Mouse (Mus musculus) colon, adult 2 months (tissue): ENCODE results near the gene Wrap53. TPM values are rescaled to one million over a fixed set of nuclear protein-coding genes. Genes with fewer than 3 reads are reported as not detected.

ENCODE experiments used
- polyA plus RNA-seq: library from polyadenylated mRNA; depleted of rRNA; stranded (reverse); fragments of >200 nt; gene quantifications from 2 replicates; pipeline ENCODE4 v1.2.3, GENCODE M21; 2012; rRNA removed

Wrap53 gene
- polyA plus RNA-seq = 13.9 and 18.2 TPM in 2 replicates

GRCm38 (mm10) chr11:69580091-69580514, at the start of gene Wrap53, which contains the start of gene Trp53:
Gene Wrap53, minus strand, starts transcription at chr11:69580255.
Gene Trp53, plus strand, starts transcription at chr11:69580359.

DNA sequence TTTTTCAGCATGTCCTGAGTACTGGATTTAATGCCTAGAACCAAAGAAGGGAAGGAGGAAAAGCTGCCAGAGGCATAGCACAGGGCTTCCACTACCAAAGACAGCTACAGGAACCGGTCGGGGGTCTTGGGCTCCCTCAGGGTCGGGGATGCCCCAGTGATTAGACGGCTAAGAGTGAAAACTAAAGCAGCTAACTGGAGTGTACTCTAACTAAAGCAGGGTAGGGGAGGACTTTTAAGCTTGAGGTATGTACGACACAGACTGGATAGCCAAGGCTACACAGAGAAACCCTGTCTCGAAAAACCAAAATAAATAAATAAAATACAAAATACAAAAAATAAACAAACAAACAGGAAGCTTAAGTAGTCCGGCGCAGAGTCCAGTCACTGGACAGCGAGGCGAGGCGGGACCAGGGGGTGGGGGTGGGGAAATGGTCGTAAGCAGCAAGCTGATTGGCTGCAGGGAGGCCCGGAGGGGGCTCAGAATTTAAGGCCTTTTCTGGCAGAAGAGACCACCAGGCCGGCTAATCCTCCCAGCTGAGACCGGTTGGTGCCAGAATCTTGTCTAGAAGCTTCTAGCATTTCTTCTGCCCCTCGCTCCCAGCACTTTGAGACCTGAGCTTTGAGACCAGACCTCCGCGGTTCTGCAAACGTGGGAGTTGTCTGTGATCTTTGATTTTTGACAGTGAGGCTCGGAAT, 41.7 kb upstream of the Wrap53 start, which contains the start of gene Sat2:
Gene Sat2 (plus strand): TSS at position 454 of the 698 bp plus-strand sequence.

GRCm38 (mm10) chr11:69617805-69618204, 37.8 kb upstream of the Wrap53 start, which contains the start of gene Shbg:
Gene Shbg, minus strand, starts transcription at chr11:69617905.

GRCm38 (mm10) chr11:69605726-69606490, 25.9 kb upstream of the Wrap53 start, which contains the start of gene Atp1b2:
Gene Atp1b2, minus strand, starts transcription at chr11:69605942.

DNA sequence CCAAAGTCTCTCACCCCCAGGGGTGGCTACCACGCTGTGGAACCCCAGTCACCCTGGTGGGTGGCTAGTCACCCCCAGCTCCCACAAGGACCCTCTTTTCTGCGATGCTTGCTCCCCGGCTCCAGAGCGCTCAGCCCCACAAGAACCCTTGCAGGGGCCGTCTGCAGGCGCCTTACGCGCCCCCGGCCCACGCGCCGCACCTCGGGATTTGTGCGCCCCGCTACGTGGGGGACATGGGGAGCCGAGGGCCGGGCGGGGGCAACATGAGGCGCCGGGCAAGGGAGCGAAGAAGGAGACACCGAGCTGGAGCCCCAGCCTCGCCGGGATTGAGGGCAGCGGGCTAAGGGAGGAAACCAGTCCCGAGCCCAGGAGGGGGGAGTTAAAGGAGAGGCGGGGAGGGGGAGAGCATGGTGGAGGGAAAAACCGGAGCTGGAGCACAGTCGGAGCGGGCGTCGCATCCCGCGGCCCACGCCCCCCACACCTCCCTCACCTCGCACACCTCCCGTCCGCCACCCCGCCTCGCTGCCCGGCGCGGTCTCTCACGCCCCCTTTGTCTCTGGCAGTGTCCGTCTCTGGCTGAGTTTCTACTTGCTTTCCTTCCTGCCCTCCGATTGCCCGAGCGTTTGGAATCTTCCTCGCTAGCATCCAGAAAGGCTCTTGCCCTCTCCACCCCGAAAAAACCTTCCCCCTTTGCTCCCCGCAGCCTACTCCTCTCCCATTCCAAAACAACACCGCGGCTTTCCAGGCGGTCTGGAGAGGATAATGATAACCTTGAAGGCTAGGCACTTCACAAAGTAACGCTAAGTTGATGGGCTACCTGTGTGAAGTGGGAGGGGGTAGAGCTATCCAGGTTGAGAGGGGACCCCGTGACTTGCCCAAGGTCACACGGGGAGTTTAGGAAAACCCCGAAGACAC, 19.9 kb downstream of the Wrap53 start, which contains the start of gene Efnb3:
Gene Efnb3 (minus strand): TSS at position 355 of the 915 bp plus-strand sequence.

GRCm38 (mm10) chr11:69549060-69549656, 30.9 kb downstream of the Wrap53 start, which contains the start of gene Dnah2:
Gene Dnah2, minus strand, starts transcription at chr11:69549110.

Other genes with a start within 250 kb of the Wrap53 start
- gene Rnf227, start 239.8 kb downstream of the Wrap53 start, polyA plus RNA-seq = 1.2 and 1.4 TPM in 2 replicates
- 101 and 103 TPM in 2 replicates for gene Chd3, start 210.8 kb downstream of the Wrap53 start, polyA plus RNA-seq
- 150 and 174 TPM in 2 replicates for gene Naa38, start 184.8 kb downstream of the Wrap53 start, polyA plus RNA-seq
- gene Cyb5d1, start 184.6 kb downstream of the Wrap53 start, polyA plus RNA-seq = 10.1 and 11.7 TPM in 2 replicates
- gene Tmem88, start 182.0 kb downstream of the Wrap53 start, polyA plus RNA-seq = 12.4 and 25.4 TPM in 2 replicates
- 15.5 and 18.5 TPM in 2 replicates for gene Kdm6b, start 166.6 kb downstream of the Wrap53 start, polyA plus RNA-seq
- gene Dnah2, start 31.1 kb downstream of the Wrap53 start, polyA plus RNA-seq = 0.44 and 0.93 TPM in 2 replicates
- gene Efnb3, start 20.1 kb downstream of the Wrap53 start, polyA plus RNA-seq = 1.1 and 1.8 TPM in 2 replicates
- 69.1 and 71.7 TPM in 2 replicates for gene Trp53, start 104 bp upstream of the Wrap53 start, polyA plus RNA-seq
- gene Atp1b2, start 25.7 kb upstream of the Wrap53 start, polyA plus RNA-seq = 6.2 and 6.3 TPM in 2 replicates
- not detected in 2 replicates for gene Shbg, start 37.6 kb upstream of the Wrap53 start, polyA plus RNA-seq
- gene Sat2, start 41.8 kb upstream of the Wrap53 start, polyA plus RNA-seq = 1.3 and 1.8 TPM in 2 replicates
- 40.4 and 45.3 TPM in 2 replicates for gene Fxr2, start 52.7 kb upstream of the Wrap53 start, polyA plus RNA-seq
- not detected in 2 replicates for gene Sox15, start 75.1 kb upstream of the Wrap53 start, polyA plus RNA-seq
- 97.9 and 102 TPM in 2 replicates for gene Mpdu1, start 82.4 kb upstream of the Wrap53 start, polyA plus RNA-seq
- 16.9 and 23.1 TPM in 2 replicates for gene Cd68, start 85.9 kb upstream of the Wrap53 start, polyA plus RNA-seq
- gene Eif4a1, start 92.2 kb upstream of the Wrap53 start, polyA plus RNA-seq = 190 and 192 TPM in 2 replicates
- gene Senp3, start 101.8 kb upstream of the Wrap53 start, polyA plus RNA-seq = 37.8 and 38.7 TPM in 2 replicates
- gene Tnfsf13, start 105.5 kb upstream of the Wrap53 start, polyA plus RNA-seq = 15.1 and 20.9 TPM in 2 replicates
- gene Tnfsf12, start 115.6 kb upstream of the Wrap53 start, polyA plus RNA-seq = 26.3 and 32.5 TPM in 2 replicates
- 5.2 and 5.7 TPM in 2 replicates for gene Tnfsfm13, start 115.8 kb upstream of the Wrap53 start, polyA plus RNA-seq
- 19.8 and 20.0 TPM in 2 replicates for gene Polr2a, start 178.4 kb upstream of the Wrap53 start, polyA plus RNA-seq
- gene Slc35g3, start 181.7 kb upstream of the Wrap53 start, polyA plus RNA-seq = 0.33 TPM in 1 of 2 replicates, not detected in the other
- 37.2 and 40.3 TPM in 2 replicates for gene Zbtb4, start 185.7 kb upstream of the Wrap53 start, polyA plus RNA-seq
- 5.7 and 8.7 TPM in 2 replicates for gene Chrnb1, start 215.7 kb upstream of the Wrap53 start, polyA plus RNA-seq
- 6.4 and 6.9 TPM in 2 replicates for gene Fgf11, start 221.6 kb upstream of the Wrap53 start, polyA plus RNA-seq
- 45.7 and 55.0 TPM in 2 replicates for gene Tmem102, start 225.4 kb upstream of the Wrap53 start, polyA plus RNA-seq
- gene Gm39566, start 235.0 kb upstream of the Wrap53 start, polyA plus RNA-seq = not detected in 2 replicates
- gene Spem2, start 238.2 kb upstream of the Wrap53 start, polyA plus RNA-seq = not detected in 2 replicates
- gene Spem1, start 241.9 kb upstream of the Wrap53 start, polyA plus RNA-seq = 0.22 TPM in 1 of 2 replicates, not detected in the other